17 mouse cellular contexts compared by ENCODE assay signal in the genomic region with DNA sequence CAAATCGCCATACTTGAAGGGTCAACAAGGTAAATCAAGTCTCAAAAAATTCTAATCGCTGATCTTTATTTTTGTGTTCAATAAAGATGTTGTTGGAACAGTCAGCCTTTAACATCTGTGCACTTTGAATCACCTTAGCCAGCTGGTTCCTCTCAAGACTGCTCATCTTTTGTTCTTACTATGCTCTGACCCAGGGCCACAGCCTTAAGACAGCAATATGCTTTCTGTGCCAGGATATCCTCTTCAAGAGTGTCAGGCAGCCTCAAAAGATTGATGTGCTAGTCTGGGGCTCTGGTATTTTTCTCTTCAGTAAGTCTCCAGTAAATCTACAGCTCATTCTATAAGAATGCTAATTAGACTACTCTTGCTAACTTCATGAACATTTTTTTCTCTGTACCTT.
DNase-seq lines count a peak whose midpoint lies in the region.
"Had no signal": no experiment of that assay in that cellular context is flagged by ENCODE, and none has a peak within 500 bp of the region (broad histone marks: within the 10 kb centered on the region; RNA-seq: fewer than 3 reads in every experiment).

No protein-coding gene starts in this region.

- DNase-seq in embryo, embryonic 10 days (ENCODE audit: low spot score), result peak; percentile 26
- no peak for DNase-seq in embryo, embryonic 9.5 days (ENCODE audit: extremely low spot score)
- DNase-seq in kidney, postnatal 10 days, result peak; percentile 18
- no peak for DNase-seq in kidney, postnatal 36 days
- peak; percentile 20 for DNase-seq in 3T3-L1 (ENCODE audit: low read depth, low spot score)
- peak; percentile 43 for DNase-seq in mesoderm, embryonic 11.5 days (ENCODE audit: low read depth, low spot score)
- DNase-seq in layer of hippocampus, adult 18-20 months (ENCODE audit: low spot score in 2 of 2), result no peak
- DNase-seq: adrenal gland, postnatal 10 days; adrenal gland, postnatal 36 days; B cell, adult 2 months; cerebellum, adult 18-20 months; cerebellum, adult 9-10 months; cerebellum, postnatal 14 days; forebrain, postnatal 0 days; gastrocnemius, adult 2 months; gastrocnemius, postnatal 14 days; heart, adult 11 months had no signal

Comparison
In these comparisons a context has a peak if more than half of its experiments do, and no peak if none do; other contexts are left out.
1. DNase-seq: peak in embryo, embryonic 10 days (single experiment), kidney, postnatal 10 days (single experiment), 3T3-L1 (single experiment) and mesoderm, embryonic 11.5 days (single experiment); none in embryo, embryonic 9.5 days (single experiment), kidney, postnatal 36 days (0 of 2) and layer of hippocampus, adult 18-20 months (0 of 2).